Mouse (Mus musculus) forebrain, embryonic 15.5 days (tissue): ENCODE results near the gene 1700020D05Rik. TPM values are rescaled to one million over a fixed set of nuclear protein-coding genes. Genes with fewer than 3 reads are reported as not detected.
A peak's percentile ranks its signal among the peaks of the same experiment; 100 is the strongest.
"Not testable (repeated sequence)": the region's sequence is repeated elsewhere in the genome, so short reads cannot be mapped to it uniquely, and the experiment has no call there.

ENCODE experiments used
- ATAC-seq: fragments of 200-750 bp; cut with Nextera tagmentation; replicated peaks from 2 replicates; pipeline ENCODE4 v1.8.0; 2017; ENCODE audit warnings: mild to moderate bottlenecking, moderate TSS enrichment, moderate library complexity
- H3K27ac ChIP-seq: fragments of 300-500 bp; sonication (generic); replicated peaks from 2 replicates; pipeline ENCODE4 v1.5.1; 2015; ENCODE audit warnings: mild to moderate bottlenecking, inconsistent platforms
- H3K27me3 ChIP-seq: fragments of 300-500 bp; sonication (generic); 2 replicates; pipeline ENCODE4 v1.6.1; 2015; ENCODE audit warnings: inconsistent platforms
- H3K36me3 ChIP-seq: fragments of 300-500 bp; sonication (generic); 2 replicates; pipeline ENCODE4 v1.6.1; 2015; ENCODE audit warnings: mild to moderate bottlenecking, inconsistent platforms
- H3K4me1 ChIP-seq: fragments of 300-500 bp; sonication (generic); 2 replicates; pipeline ENCODE4 v1.6.1; 2015; ENCODE audit warnings: inconsistent platforms
- H3K4me2 ChIP-seq: fragments of 300-500 bp; sonication (generic); replicated peaks from 2 replicates; pipeline ENCODE4 v1.6.1; 2015; ENCODE audit warnings: mild to moderate bottlenecking, inconsistent platforms
- H3K4me3 ChIP-seq: fragments of 300-500 bp; sonication (generic); 2 replicates; pipeline ENCODE4 v1.5.1; 2015; ENCODE audit warnings: mild to moderate bottlenecking, inconsistent platforms
- H3K9ac ChIP-seq: fragments of 300-500 bp; sonication (generic); replicated peaks from 2 replicates; pipeline ENCODE4 v1.6.1; 2015; ENCODE audit warnings: mild to moderate bottlenecking, inconsistent platforms
- H3K9me3 ChIP-seq: fragments of 300-500 bp; sonication (generic); 2 replicates; pipeline ENCODE4 v1.6.1; 2016; ENCODE audit warnings: inconsistent platforms
- WGBS: fragments of 180-500 bp; shearing (Covaris S2); methylation state at CpG from one replicate; pipeline ENCODE4 v1.1.7; 2015; ENCODE audit warnings: mixed read lengths; 5-methylcytosine and 5-hydroxymethylcytosine counted together
- polyA plus RNA-seq: library from polyadenylated mRNA; unstranded; fragments of >200 nt; fragmentation: Nextera tagmentation; extraction: Ambion mirVana; gene quantifications from 2 replicates; pipeline ENCODE4 v1.2.1, GENCODE M21; 2015

The 1700020D05Rik gene
- polyA plus RNA-seq, 1 experiment from 2014 or later: 0.39 TPM

DNA sequence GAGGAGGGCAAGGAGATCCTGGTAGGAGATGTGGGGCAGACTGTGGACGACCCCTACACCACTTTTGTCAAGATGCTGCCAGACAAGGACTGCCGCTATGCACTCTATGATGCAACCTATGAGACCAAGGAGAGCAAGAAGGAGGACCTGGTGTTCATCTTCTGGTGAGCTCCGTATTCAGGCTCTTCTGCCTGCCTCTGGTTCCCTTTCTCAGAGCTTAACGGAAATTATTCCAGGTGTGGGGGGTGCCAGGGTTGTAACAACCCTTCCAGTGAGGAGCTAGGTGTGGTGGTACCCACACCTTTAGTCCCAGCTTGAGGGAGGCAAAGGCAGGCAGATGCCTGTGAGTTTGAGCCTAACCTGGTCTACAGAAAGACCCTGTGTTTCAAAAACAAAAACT is 10.9 kb downstream of the 1700020D05Rik start:
- 88% methylated on average over 4 of the region's 4 CpGs for WGBS
- ATAC-seq: no peak
- no peak overlapping the region for H3K4me2 ChIP-seq

DNA sequence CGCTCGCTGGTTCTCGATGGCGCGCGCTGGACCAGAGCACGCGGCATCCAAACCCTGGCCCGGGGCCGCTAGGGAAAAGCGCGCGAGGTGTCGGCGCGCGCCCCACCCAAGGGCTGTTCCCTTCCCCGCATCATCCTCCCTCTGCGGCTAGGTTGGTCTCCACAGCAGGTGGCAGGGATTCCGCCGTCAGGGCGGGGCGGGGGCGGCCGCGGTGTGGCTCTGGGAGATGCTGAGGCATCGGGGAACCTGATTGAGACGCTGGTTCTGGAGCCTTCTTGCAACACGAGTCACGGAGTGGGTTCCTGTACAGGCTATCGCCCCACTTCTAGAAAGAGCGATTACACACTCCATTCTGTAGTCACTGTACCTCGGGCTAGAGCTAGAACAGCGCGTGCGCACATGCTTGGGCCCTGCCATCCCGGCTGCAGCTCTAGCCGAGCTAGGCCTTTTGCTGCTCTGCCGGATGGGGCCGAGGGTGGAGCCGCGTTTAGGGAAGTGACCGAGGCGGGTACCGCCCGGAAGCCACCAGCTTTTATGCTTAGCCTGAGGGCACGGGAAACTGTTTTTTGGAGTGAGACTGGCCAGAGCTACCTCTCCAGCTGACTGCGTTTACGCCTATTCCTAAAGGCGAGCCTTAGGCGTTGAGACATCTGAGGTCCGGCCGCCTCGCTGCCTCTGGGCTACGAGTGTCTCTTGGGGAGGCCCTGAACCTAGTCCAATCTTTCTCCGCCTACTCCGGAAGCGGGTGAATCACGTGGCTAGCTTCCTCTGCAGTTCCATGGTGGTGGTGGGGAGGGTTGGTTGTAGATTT is 12.5 kb downstream of the 1700020D05Rik start:
- H3K27ac ChIP-seq: peak overlapping the region; percentile 99
- no peaks in the 10 kb centered on the region for H3K27me3 ChIP-seq
- peaks cover 37% of the 10 kb centered on the region for H3K36me3 ChIP-seq
- peak overlapping the region; percentile 100 for H3K4me3 ChIP-seq
- H3K4me2 ChIP-seq: peak overlapping the region; percentile 88
- peak; percentile 23 for ATAC-seq
- WGBS: 0% methylated on average over 59 of the region's 59 CpGs
- peak overlapping the region; percentile 99 for H3K9ac ChIP-seq
- H3K9me3 ChIP-seq: no peaks in the 10 kb centered on the region
- peaks cover 50% of the 10 kb centered on the region for H3K4me1 ChIP-seq

More for the DNA sequence above, 10.9 kb downstream of the 1700020D05Rik start:
- no peak overlapping the region for H3K4me3 ChIP-seq
- H3K36me3 ChIP-seq: peaks cover 53% of the 10 kb centered on the region
- no peak overlapping the region for H3K9ac ChIP-seq
- H3K27ac ChIP-seq: no peak overlapping the region
- no peaks in the 10 kb centered on the region for H3K9me3 ChIP-seq
- no peaks in the 10 kb centered on the region for H3K27me3 ChIP-seq
- H3K4me1 ChIP-seq: peaks cover 40% of the 10 kb centered on the region

DNA sequence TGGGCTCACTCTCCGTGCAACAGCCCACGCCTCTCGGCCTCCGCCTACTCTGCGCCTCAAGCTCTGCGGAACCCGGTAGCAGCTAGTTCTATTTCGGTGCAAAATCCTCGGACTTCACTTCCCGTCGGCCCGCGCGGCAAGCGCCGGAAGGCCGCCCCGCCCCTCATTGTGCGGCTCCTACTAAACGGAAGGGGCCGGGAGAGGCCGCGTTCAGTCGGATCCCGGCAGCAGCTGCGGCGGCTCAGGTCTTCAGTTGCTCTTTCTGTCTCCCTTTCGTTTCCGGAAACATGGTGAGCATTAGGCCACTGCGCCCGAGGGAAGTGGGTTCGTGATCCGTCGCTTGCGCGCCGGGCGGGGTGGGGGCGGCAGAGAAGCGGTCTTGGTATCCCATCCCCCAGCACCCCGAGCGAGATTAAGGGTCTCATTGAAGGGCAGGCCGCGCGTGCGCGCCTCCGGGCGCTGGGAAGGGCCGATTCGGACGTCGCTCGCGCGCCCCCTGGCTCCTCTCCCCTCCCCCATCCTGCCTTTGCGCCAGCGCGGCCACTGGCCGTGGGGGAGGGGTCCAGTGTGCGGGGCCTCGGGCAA is 13.2 kb downstream of the 1700020D05Rik start, which contains the start of gene Cfl1:
TSS of gene Cfl1 (plus strand) at position 143 of the 585 bp plus-strand sequence.
- under 1% methylated on average over 60 of the region's 62 CpGs for WGBS
- ATAC-seq: peak; percentile 71
- Histone ChIP-seq H3K9me3 (no peaks in the 10 kb centered on the region), H3K4me1 (peaks cover 50% of the 10 kb centered on the region), H3K4me3 (peak within 1 kb of the TSS; percentile 100), H3K4me2 (peak within 1 kb of the TSS; percentile 88), H3K27me3 (no peaks in the 10 kb centered on the region), H3K27ac (peak within 1 kb of the TSS; percentile 99), H3K36me3 (peaks cover 32% of the 10 kb centered on the region), H3K9ac (peak within 1 kb of the TSS; percentile 99)

DNA sequence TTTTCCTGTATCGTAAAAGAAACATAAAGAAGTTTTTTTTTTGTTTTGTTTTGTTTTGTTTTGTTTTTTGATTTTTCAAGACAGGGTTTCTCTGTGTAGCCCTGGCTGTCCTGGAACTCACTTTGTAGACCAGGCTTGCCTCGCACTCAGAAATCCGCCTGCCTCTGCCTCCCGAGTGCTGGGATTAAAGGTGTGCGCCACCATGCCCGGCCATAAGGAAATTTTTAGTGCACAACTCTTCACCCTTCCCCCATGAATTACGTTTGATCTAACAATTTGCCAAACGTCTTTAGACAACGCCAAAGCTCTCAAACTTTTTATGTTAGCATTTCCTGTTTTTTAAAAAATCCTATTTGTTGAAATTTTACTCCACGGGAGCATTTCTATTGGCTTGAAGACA is 13.9 kb downstream of the 1700020D05Rik start:
- not testable (repeated sequence) for ATAC-seq, H3K9me3 ChIP-seq, H3K27me3 ChIP-seq, H3K9ac ChIP-seq
- peaks cover 34% of the 10 kb centered on the region for H3K36me3 ChIP-seq
- H3K4me2 ChIP-seq: peak overlapping the region; percentile 88
- 50% methylated on average over 10 of the region's 10 CpGs for WGBS
- peak overlapping the region; percentile 99 for H3K27ac ChIP-seq
- H3K4me1 ChIP-seq: peaks cover 50% of the 10 kb centered on the region
- H3K4me3 ChIP-seq: peak overlapping the region; percentile 100

DNA sequence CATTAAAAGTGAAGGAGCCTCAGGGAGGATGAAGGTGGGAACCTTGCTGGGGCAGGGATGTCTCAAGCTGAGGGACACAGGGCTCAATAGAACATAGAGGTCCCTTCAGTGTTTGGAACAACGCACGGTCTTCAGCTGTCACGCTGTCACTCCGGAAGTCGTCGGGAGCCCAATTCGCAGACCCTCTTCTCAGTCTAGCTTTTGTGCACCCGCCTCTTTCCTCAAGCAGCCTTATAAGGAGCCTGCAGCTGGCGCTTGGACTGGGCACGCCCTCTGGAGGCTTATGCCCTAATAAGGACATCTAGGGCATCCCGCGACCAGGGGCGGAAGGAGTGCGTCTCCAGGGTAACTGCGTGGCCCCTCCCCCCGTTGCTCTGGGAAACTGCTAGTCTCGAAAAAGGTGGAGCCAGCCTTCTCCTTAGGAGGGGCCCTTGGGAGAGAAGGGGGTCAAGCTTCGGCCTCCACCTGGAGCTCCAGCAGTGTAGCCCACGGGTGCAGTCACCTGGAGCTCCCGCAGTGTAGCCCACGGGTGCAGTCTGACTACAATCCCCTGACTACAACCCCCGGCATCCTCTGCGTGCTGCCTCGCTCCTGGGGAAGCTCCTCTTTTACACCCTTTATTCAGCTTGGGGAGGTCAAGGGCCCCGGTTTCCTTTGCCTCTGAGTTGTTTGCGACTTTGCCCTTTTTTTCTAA is 14.6 kb downstream of the 1700020D05Rik start:
- under 1% methylated on average over 26 of the region's 26 CpGs for WGBS
- peak; percentile 77 for ATAC-seq
- Histone ChIP-seq H3K36me3 (peaks cover 32% of the 10 kb centered on the region), H3K4me2 (peak overlapping the region; percentile 88), H3K27ac (peak overlapping the region; percentile 99), H3K9ac (peak overlapping the region; percentile 47), H3K4me1 (peaks cover 50% of the 10 kb centered on the region), H3K9me3 (no peaks in the 10 kb centered on the region), H3K4me3 (peak overlapping the region; percentile 61), H3K27me3 (no peaks in the 10 kb centered on the region)

DNA sequence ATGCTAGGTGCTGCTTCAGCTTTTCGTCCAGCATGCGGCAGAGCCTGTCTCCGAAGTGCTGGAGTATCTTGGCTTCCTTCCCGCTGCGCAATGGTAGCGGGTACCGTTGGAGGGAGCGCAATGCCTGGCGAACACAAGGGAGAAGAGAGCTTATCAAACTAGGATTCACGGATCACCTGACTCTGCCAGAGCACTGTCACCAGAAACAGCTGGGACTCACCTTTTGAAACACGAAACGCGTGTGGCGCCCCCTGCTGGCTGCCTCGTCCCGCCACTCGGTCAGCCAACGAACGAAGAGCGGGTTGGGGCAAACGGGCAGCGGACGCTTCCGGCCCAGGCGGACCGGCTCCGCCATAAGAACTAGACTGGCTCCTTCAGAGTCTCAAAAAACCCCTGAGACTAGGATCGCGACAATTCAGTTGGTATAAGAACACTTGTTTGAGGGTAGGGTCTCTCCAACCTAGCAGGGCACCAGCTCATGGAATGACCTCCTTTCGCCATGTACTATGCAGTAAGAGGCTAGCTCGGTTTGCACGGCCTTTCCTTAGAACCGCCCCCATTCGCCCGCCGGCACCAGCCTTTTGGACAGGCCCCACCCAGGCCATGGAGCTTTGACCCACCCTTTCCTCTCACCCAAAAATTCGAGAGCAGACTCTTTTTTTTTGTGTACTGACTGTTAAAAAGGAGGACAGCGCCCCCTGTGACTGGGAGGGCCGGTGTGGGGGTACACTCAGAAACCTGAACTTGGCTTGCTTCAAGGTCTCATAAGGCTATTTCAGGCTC is 15.6 kb downstream of the 1700020D05Rik start, which contains the start of gene Mus81:
TSS of gene Mus81 (minus strand) at position 635 of the 783 bp plus-strand sequence.
- WGBS: under 1% methylated on average over 39 of the region's 39 CpGs
- Histone ChIP-seq H3K27ac (peak within 1 kb of the TSS; percentile 99), H3K9me3 (no peaks in the 10 kb centered on the region), H3K27me3 (no peaks in the 10 kb centered on the region), H3K9ac (peak within 1 kb of the TSS; percentile 67), H3K4me3 (peak within 1 kb of the TSS; percentile 61), H3K36me3 (peaks cover 32% of the 10 kb centered on the region), H3K4me2 (peak within 1 kb of the TSS; percentile 88), H3K4me1 (peaks cover 46% of the 10 kb centered on the region)
- ATAC-seq: peak; percentile 49

DNA sequence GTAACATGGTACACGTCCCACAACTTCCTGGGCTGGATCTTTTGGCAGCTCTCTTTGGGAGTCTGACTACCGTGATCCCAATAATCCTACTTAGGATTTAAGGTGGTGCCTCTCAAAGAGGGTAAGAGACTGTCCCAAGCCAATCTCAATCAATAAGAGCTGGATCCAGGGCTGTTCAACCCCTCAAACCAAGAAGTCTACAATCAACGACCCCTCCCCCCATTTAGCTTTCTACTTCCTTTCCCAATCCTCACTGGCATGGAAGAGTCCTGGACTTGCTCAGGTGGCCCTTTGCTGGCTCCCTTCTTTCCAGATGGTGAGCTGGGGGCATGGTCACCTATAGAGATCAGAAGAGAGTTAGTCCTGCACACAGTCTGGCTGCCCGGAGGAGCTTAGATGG is 16.8 kb downstream of the 1700020D05Rik start:
- Histone ChIP-seq H3K4me1 (peaks cover 34% of the 10 kb centered on the region), H3K27ac (no peak overlapping the region), H3K36me3 (peaks cover 36% of the 10 kb centered on the region), H3K27me3 (no peaks in the 10 kb centered on the region), H3K9me3 (no peaks in the 10 kb centered on the region), H3K9ac (no peak overlapping the region), H3K4me3 (peak overlapping the region; percentile 61), H3K4me2 (no peak overlapping the region)
- 91% methylated on average over 4 of the region's 4 CpGs for WGBS
- no peak for ATAC-seq

DNA sequence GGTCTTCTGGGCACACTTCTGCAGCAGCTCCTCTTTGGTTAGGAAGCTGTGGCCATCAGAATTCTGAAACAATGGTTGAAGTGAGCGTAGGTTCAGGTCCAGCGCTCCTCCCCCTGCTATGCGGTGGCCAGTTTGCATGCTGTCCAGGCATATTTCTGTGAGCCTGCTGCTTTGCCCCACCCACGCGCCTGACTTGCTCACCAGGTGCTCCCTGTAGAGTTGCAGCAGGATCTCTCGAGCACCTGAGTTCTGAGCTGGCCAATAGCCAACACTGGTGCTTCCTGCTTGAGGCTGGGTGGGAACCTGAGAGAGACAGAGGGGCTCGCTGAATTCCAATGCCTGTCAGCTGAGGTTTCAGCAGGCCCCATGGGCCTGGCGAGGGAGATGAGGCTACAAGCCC is 17.3 kb downstream of the 1700020D05Rik start:
- H3K9me3 ChIP-seq: no peaks in the 10 kb centered on the region
- no peak overlapping the region for H3K27ac ChIP-seq
- 88% methylated on average over 8 of the region's 8 CpGs for WGBS
- no peaks in the 10 kb centered on the region for H3K27me3 ChIP-seq
- no peak overlapping the region for H3K4me3 ChIP-seq
- no peak overlapping the region for H3K9ac ChIP-seq
- H3K4me1 ChIP-seq: peaks cover 31% of the 10 kb centered on the region
- peaks cover 37% of the 10 kb centered on the region for H3K36me3 ChIP-seq
- no peak overlapping the region for H3K4me2 ChIP-seq
- ATAC-seq: no peak

DNA sequence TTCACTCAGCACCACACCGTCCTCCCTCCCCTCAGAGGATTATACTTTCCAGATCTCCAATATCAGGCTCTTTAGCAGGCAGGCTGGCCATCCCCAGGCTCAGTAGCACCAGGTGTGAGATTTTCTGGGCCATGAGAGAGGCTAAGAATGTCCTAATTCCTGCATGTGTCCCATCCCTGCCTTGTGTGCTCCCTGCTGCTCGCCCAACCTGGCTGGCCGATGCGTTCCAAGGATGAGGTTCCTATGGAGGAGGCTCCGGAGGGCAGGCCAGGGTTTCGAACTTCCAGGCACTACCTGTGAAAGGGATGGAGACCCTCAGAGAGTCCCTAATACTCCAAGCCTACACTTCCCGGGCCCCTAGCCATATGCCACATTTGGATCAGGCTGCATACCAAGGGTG is 17.8 kb downstream of the 1700020D05Rik start:
- H3K4me2 ChIP-seq: no peak overlapping the region
- H3K9me3 ChIP-seq: no peaks in the 10 kb centered on the region
- H3K27ac ChIP-seq: no peak overlapping the region
- 96% methylated on average over 7 of the region's 7 CpGs for WGBS
- H3K4me3 ChIP-seq: no peak overlapping the region
- no peak for ATAC-seq
- H3K9ac ChIP-seq: no peak overlapping the region
- peaks cover 31% of the 10 kb centered on the region for H3K4me1 ChIP-seq
- H3K27me3 ChIP-seq: no peaks in the 10 kb centered on the region
- H3K36me3 ChIP-seq: peaks cover 37% of the 10 kb centered on the region

DNA sequence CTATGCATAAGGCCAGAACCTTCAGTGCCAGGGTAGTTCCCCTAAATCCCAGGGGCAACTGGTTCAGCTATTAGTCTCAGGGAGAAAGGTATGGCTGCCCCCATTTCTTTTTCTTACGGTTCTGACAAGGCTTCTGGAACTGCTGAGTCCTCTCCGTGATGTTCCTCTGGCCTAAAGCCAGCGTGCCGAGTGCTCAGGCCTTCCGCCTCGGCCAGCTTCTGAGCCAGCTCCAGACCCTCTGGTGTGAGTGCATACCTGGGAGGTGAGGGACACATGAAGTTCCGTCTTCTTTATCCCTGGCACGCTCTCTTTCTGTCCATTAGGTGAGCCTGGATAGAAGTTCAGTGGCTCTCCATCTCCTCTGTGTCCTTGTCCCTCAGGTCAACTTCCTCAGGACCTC is 18.2 kb downstream of the 1700020D05Rik start:
- Histone ChIP-seq H3K4me2 (no peak overlapping the region), H3K27ac (no peak overlapping the region), H3K9ac (no peak overlapping the region), H3K9me3 (no peaks in the 10 kb centered on the region), H3K27me3 (no peaks in the 10 kb centered on the region), H3K36me3 (peaks cover 37% of the 10 kb centered on the region), H3K4me3 (no peak overlapping the region), H3K4me1 (peaks cover 31% of the 10 kb centered on the region)
- 91% methylated on average over 8 of the region's 8 CpGs for WGBS
- no peak for ATAC-seq

DNA sequence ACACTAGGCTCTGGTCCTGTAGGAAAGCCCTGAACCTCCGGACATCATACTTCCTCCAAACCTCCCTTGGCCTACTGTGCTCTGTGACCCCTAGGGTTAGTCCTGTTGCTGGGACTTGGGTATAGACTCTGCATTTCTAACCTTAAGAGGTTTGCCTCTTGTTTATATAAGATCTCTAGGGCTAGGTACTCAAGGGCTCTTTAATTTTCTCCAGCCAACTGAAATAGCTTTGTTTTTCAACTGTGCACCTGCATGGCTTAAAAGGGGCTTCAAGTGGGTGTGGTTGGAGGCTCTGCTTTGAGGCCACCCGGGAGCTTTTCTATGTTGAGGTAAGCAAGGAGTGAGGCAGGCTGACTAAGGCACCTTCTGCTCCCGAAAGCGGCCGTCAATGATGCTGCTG is 19.1 kb downstream of the 1700020D05Rik start:
- Histone ChIP-seq H3K9ac (no peak overlapping the region), H3K36me3 (peaks cover 37% of the 10 kb centered on the region), H3K4me2 (no peak overlapping the region), H3K9me3 (no peaks in the 10 kb centered on the region), H3K4me3 (no peak overlapping the region), H3K27ac (no peak overlapping the region), H3K4me1 (peaks cover 25% of the 10 kb centered on the region), H3K27me3 (no peaks in the 10 kb centered on the region)
- WGBS: 95% methylated on average over 5 of the region's 5 CpGs
- no peak for ATAC-seq
